Mouse (Mus musculus) intestine, embryonic 14.5 days (tissue): ENCODE data around the gene Slc2a10. TPM values are rescaled to one million over a fixed set of nuclear protein-coding genes. Genes with fewer than 3 reads are reported as not detected.
A peak's percentile ranks its signal among the peaks of the same experiment; 100 is the strongest.
"Not testable (repeated sequence)": the region's sequence is repeated elsewhere in the genome, so short reads cannot be mapped to it uniquely, and the experiment has no call there.

Experiments used
- ATAC-seq: fragments of 200-750 bp; cut with Nextera tagmentation; replicated peaks from 2 replicates; pipeline ENCODE4 v1.8.0; 2017; ENCODE audit warnings: low read depth, moderate number of reproducible peaks, moderate TSS enrichment, moderate library complexity; ENCODE audit not compliant: low FRiP score, low TSS enrichment
- DNase-seq: peaks from one replicate; pipeline ENCODE4 v3.0.0-alpha.2; 2018; ENCODE audit warnings: low spot score
- H3K27ac ChIP-seq: fragments of 300-500 bp; sonication (generic); 2 replicates; pipeline ENCODE4 v1.5.1; 2014; ENCODE audit warnings: low read depth, mild to moderate bottlenecking, control low read depth
- H3K27me3 ChIP-seq: fragments of 300-500 bp; sonication (generic); replicated peaks from 2 replicates; pipeline ENCODE4 v1.6.1; 2014; ENCODE audit warnings: low read length, control low read depth; ENCODE audit not compliant: control insufficient read depth, insufficient read depth
- H3K36me3 ChIP-seq: fragments of 300-500 bp; sonication (generic); 2 replicates; pipeline ENCODE4 v1.6.1; 2014; ENCODE audit warnings: low read length, control low read depth; ENCODE audit not compliant: control insufficient read depth, insufficient read depth
- H3K4me1 ChIP-seq: fragments of 300-500 bp; sonication (generic); replicated peaks from 2 replicates; pipeline ENCODE4 v1.6.1; 2014; ENCODE audit warnings: low read length, control low read depth, mixed read lengths; ENCODE audit not compliant: control insufficient read depth, insufficient read depth
- H3K4me2 ChIP-seq: fragments of 300-500 bp; sonication (generic); 2 replicates; pipeline ENCODE4 v1.6.1; 2014; ENCODE audit warnings: low read length
- H3K4me3 ChIP-seq: fragments of 300-500 bp; sonication (generic); 2 replicates; pipeline ENCODE4 v1.5.1; 2014; ENCODE audit warnings: low read depth, low read length, control low read depth, mixed read lengths
- H3K9ac ChIP-seq: fragments of 300-500 bp; sonication (generic); 2 replicates; pipeline ENCODE4 v1.6.1; 2014; ENCODE audit warnings: mild to moderate bottlenecking, low read length
- H3K9me3 ChIP-seq: fragments of 300-500 bp; sonication (generic); 2 replicates; pipeline ENCODE4 v1.6.1; 2016; ENCODE audit warnings: low read length, control low read depth; ENCODE audit not compliant: control insufficient read depth
- WGBS: fragments of 180-500 bp; shearing (Covaris S2); extraction: QIAGEN DNeasy Blood & Tissue Kit; methylation state at CpG from one replicate; pipeline ENCODE4 v1.1.7; 2014; 5-methylcytosine and 5-hydroxymethylcytosine counted together
- polyA plus RNA-seq: library from polyadenylated mRNA; unstranded; fragments of >200 nt; fragmentation: Nextera tagmentation; extraction: Ambion mirVana; gene quantifications from 2 replicates; pipeline ENCODE4 v1.2.1, GENCODE M21; 2014

Slc2a10 gene
- polyA plus RNA-seq, 1 experiment from 2014 or later: 4.7 TPM

- no peaks in the 10 kb centered on the region for H3K36me3 ChIP-seq
- H3K4me3 ChIP-seq: no peak overlapping the region
- no peaks in the 10 kb centered on the region for H3K9me3 ChIP-seq
- H3K27me3 ChIP-seq: no peaks in the 10 kb centered on the region
- DNase-seq: no peak
- no peaks in the 10 kb centered on the region for H3K4me1 ChIP-seq
- no peak overlapping the region for H3K4me2 ChIP-seq
- no peak overlapping the region for H3K9ac ChIP-seq
- H3K27ac ChIP-seq: no peak overlapping the region
- 85% methylated on average over 10 of the region's 10 CpGs for whole genome bisulfite sequencing
- ATAC-seq: no peak
These were observed 40.1 kb downstream of the Slc2a10 start for GRCm38 (mm10) chr2:165543670-165544016.

GRCm38 (mm10) chr2:165545687-165546086, 42.1 kb downstream of the Slc2a10 start:
- 90% methylated on average over 2 of the region's 2 CpGs for WGBS
- no peak overlapping the region for H3K9ac ChIP-seq
- DNase-seq (no peak), ATAC-seq (no peak)
- H3K4me1 ChIP-seq: no peaks in the 10 kb centered on the region
- H3K27ac ChIP-seq: no peak overlapping the region
- H3K4me2 ChIP-seq: no peak overlapping the region
- H3K27me3 ChIP-seq: no peaks in the 10 kb centered on the region
- no peak overlapping the region for H3K4me3 ChIP-seq
- H3K36me3 ChIP-seq: no peaks in the 10 kb centered on the region
- no peaks in the 10 kb centered on the region for H3K9me3 ChIP-seq

- no peaks in the 10 kb centered on the region for H3K36me3 ChIP-seq
- H3K9me3 ChIP-seq: no peaks in the 10 kb centered on the region
- DNase-seq (no peak), ATAC-seq (no peak)
- no peak overlapping the region for H3K9ac ChIP-seq
- H3K27ac ChIP-seq: no peak overlapping the region
- no peaks in the 10 kb centered on the region for H3K27me3 ChIP-seq
- H3K4me3 ChIP-seq: no peak overlapping the region
- no peak overlapping the region for H3K4me2 ChIP-seq
- H3K4me1 ChIP-seq: no peaks in the 10 kb centered on the region
- 54% methylated on average over 8 of the region's 8 CpGs for WGBS
These were observed 42.8 kb downstream of the Slc2a10 start for GRCm38 (mm10) chr2:165546341-165546740.

GRCm38 (mm10) chr2:165547410-165547809, 43.8 kb downstream of the Slc2a10 start:
- H3K9me3 ChIP-seq: no peaks in the 10 kb centered on the region
- H3K9ac ChIP-seq: no peak overlapping the region
- H3K27ac ChIP-seq: no peak overlapping the region
- DNase-seq: peak; percentile 61
- no peaks in the 10 kb centered on the region for H3K36me3 ChIP-seq
- no peaks in the 10 kb centered on the region for H3K27me3 ChIP-seq
- no peak overlapping the region for H3K4me2 ChIP-seq
- ATAC-seq: no peak
- H3K4me3 ChIP-seq: no peak overlapping the region
- WGBS: 64% methylated on average over 9 of the region's 9 CpGs
- H3K4me1 ChIP-seq: no peaks in the 10 kb centered on the region

GRCm38 (mm10) chr2:165548627-165549026, 45.0 kb downstream of the Slc2a10 start:
- Histone ChIP-seq H3K4me2 (no peak overlapping the region), H3K4me1 (no peaks in the 10 kb centered on the region), H3K27me3 (no peaks in the 10 kb centered on the region), H3K9me3 (no peaks in the 10 kb centered on the region), H3K9ac (no peak overlapping the region), H3K36me3 (no peaks in the 10 kb centered on the region), H3K27ac (no peak overlapping the region), H3K4me3 (no peak overlapping the region)
- ATAC-seq (no peak), DNase-seq (no peak)
- WGBS: 78% methylated on average over 6 of the region's 6 CpGs

GRCm38 (mm10) chr2:165550410-165550809, 46.8 kb downstream of the Slc2a10 start:
- H3K27me3 ChIP-seq: not testable (repeated sequence)

GRCm38 (mm10) chr2:165554066-165554465, 50.5 kb downstream of the Slc2a10 start:
- Histone ChIP-seq H3K4me1 (no peaks in the 10 kb centered on the region), H3K27ac (no peak overlapping the region), H3K9ac (no peak overlapping the region), H3K9me3 (no peaks in the 10 kb centered on the region), H3K4me3 (no peak overlapping the region), H3K27me3 (no peaks in the 10 kb centered on the region), H3K36me3 (no peaks in the 10 kb centered on the region), H3K4me2 (no peak overlapping the region)
- WGBS: 75% methylated on average over 9 of the region's 9 CpGs
- no peak for ATAC-seq
- DNase-seq: no peak

More at GRCm38 (mm10) chr2:165550410-165550809, 46.8 kb downstream of the Slc2a10 start:
- H3K27ac ChIP-seq, H3K9ac ChIP-seq, H3K4me3 ChIP-seq, DNase-seq, H3K9me3 ChIP-seq, H3K4me1 ChIP-seq, H3K4me2 ChIP-seq, H3K36me3 ChIP-seq, ATAC-seq: not testable (repeated sequence)
- WGBS: 76% methylated on average over 7 of the region's 7 CpGs

- Histone ChIP-seq H3K9me3 (no peaks in the 10 kb centered on the region), H3K4me3 (no peak overlapping the region), H3K27me3 (0 out of 2 replicates have a peak, but pooled peaks cover 3% of the 10 kb centered on the region), H3K4me1 (no peaks in the 10 kb centered on the region), H3K9ac (no peak overlapping the region), H3K27ac (no peak overlapping the region), H3K36me3 (no peaks in the 10 kb centered on the region), H3K4me2 (no peak overlapping the region)
- 84% methylated on average over 7 of the region's 7 CpGs for WGBS
- no peak for DNase-seq
- no peak for ATAC-seq
These were observed 53.7 kb downstream of the Slc2a10 start for GRCm38 (mm10) chr2:165557278-165557677.

- 50% methylated on average over 11 of the region's 11 CpGs for WGBS
- no peaks in the 10 kb centered on the region for H3K36me3 ChIP-seq
- no peaks in the 10 kb centered on the region for H3K9me3 ChIP-seq
- no peak for ATAC-seq
- H3K9ac ChIP-seq: no peak overlapping the region
- no peak overlapping the region for H3K27ac ChIP-seq
- H3K4me1 ChIP-seq: peaks cover 3% of the 10 kb centered on the region; the same call in 1 of the 2 replicates
- no peak overlapping the region for H3K4me3 ChIP-seq
- DNase-seq: no peak
- peaks cover 18% of the 10 kb centered on the region for H3K27me3 ChIP-seq
- H3K4me2 ChIP-seq: no peak overlapping the region
These were observed 55.3 kb downstream of the Slc2a10 start for GRCm38 (mm10) chr2:165558916-165559315.
